Mouse (Mus musculus) midbrain, embryonic 13.5 days (tissue): ENCODE results near the gene Prkca. TPM values are rescaled to one million over a fixed set of nuclear protein-coding genes. Genes with fewer than 3 reads are reported as not detected.
"Not testable (repeated sequence)": the region's sequence is repeated elsewhere in the genome, so short reads cannot be mapped to it uniquely, and the experiment has no call there.

Experiments
- ATAC-seq: fragments of 200-750 bp; cut with Nextera tagmentation; 2 replicates; pipeline ENCODE4 v1.8.0; 2017; ENCODE audit warnings: mild to moderate bottlenecking, moderate TSS enrichment, moderate library complexity
- H3K27ac ChIP-seq: fragments of 300-500 bp; sonication (generic); 2 replicates; pipeline ENCODE4 v1.5.1; 2015; ENCODE audit warnings: inconsistent platforms, mild to moderate bottlenecking, moderate library complexity
- H3K27me3 ChIP-seq: fragments of 300-500 bp; sonication (generic); 2 replicates; pipeline ENCODE4 v1.6.1; 2015; ENCODE audit warnings: mild to moderate bottlenecking, inconsistent platforms
- H3K36me3 ChIP-seq: fragments of 300-500 bp; sonication (generic); 2 replicates; pipeline ENCODE4 v1.6.1; 2015; ENCODE audit warnings: mild to moderate bottlenecking, inconsistent platforms
- H3K4me1 ChIP-seq: fragments of 300-500 bp; sonication (generic); replicated peaks from 2 replicates; pipeline ENCODE4 v1.6.1; 2015; ENCODE audit warnings: inconsistent platforms
- H3K4me2 ChIP-seq: fragments of 300-500 bp; sonication (generic); replicated peaks from 2 replicates; pipeline ENCODE4 v1.6.1; 2015; ENCODE audit warnings: moderate library complexity, mild to moderate bottlenecking, inconsistent platforms
- H3K4me3 ChIP-seq: fragments of 300-500 bp; sonication (generic); replicated peaks from 2 replicates; pipeline ENCODE4 v1.5.1; 2015; ENCODE audit warnings: mild to moderate bottlenecking, inconsistent platforms
- H3K9ac ChIP-seq: fragments of 300-500 bp; sonication (generic); replicated peaks from 2 replicates; pipeline ENCODE4 v1.6.1; 2015; ENCODE audit warnings: mild to moderate bottlenecking, inconsistent platforms
- H3K9me3 ChIP-seq: fragments of 300-500 bp; sonication (generic); 2 replicates; pipeline ENCODE4 v1.6.1; 2016; ENCODE audit warnings: mild to moderate bottlenecking, inconsistent platforms
- WGBS: fragments of 180-500 bp; shearing (Covaris S2); methylation state at CpG from one replicate; pipeline ENCODE4 v1.1.7; 2015; 5-methylcytosine and 5-hydroxymethylcytosine counted together
- polyA plus RNA-seq: library from polyadenylated mRNA; unstranded; fragments of >200 nt; fragmentation: Nextera tagmentation; extraction: Ambion mirVana; gene quantifications from 2 replicates; pipeline ENCODE4 v1.2.1, GENCODE M21; 2015

The Prkca gene
- polyA plus RNA-seq, 1 experiment from 2014 or later = 3.3 TPM

DNA sequence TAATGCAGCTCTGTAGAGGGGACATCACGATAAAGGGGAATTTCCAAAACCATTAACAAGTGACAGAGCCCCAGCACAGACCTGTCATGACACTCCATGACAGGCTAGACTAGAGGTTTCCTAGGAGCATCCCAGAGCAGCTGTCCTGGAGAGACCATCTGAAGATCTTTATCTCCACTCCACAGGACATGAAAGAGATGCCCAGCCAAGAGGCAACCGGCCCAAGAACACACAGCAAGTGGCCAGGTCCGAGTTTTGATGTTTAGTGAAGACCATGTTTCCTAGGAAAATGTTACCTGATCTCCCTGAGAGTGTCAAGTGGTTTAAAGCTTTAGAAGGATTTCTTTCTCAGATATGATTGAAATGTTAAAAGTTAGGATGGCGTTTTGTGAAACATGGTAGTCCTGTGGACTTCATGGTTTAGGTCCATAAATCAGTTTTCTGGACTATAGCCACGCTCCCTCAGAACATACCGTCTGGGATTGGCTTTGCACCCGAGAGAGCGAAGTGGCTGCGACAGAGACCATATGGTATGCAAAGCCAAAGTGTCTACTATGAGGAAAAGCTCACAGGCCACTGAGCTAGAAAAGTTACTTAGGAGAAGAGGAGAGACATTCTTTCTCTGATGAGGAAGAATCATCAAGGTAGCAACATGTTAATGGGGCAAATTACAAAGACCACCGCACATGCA, 226.2 kb downstream of the Prkca start:
- H3K36me3 ChIP-seq = no peaks in the 10 kb centered on the region
- H3K27ac ChIP-seq = no peak overlapping the region
- H3K27me3 ChIP-seq = no peaks in the 10 kb centered on the region
- no peaks in the 10 kb centered on the region for H3K9me3 ChIP-seq
- no peak for ATAC-seq
- no peaks in the 10 kb centered on the region for H3K4me1 ChIP-seq
- no peak overlapping the region for H3K4me2 ChIP-seq
- no peak overlapping the region for H3K4me3 ChIP-seq
- H3K9ac ChIP-seq = no peak overlapping the region
- 88% methylated on average over 10 of the region's 10 CpGs for WGBS

DNA sequence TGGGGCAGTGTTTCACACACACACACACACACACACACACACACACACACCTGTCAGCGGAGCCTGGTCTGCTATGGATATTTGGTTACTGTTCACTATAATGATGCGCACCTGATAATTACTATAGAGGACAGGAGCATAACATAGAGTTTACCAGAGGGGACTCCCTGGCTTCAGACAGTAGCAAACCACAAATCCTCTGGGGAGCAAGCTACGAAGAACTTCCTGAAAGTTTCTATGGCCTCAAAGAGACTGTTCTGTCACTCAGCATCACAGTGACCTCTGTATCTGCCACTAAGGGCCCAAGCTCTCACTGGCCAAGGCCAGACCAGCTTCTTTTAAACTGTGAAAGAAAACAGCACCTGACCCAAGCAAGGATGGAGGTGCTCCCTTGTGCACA, 229.6 kb downstream of the Prkca start:
- Histone ChIP-seq H3K9me3 (no peaks in the 10 kb centered on the region), H3K9ac (no peak overlapping the region), H3K4me1 (no peaks in the 10 kb centered on the region), H3K4me3 (no peak overlapping the region), H3K36me3 (no peaks in the 10 kb centered on the region), H3K27ac (no peak overlapping the region), H3K27me3 (no peaks in the 10 kb centered on the region), H3K4me2 (no peak overlapping the region)
- WGBS = 91% methylated on average over 3 of the region's 3 CpGs
- no peak for ATAC-seq

DNA sequence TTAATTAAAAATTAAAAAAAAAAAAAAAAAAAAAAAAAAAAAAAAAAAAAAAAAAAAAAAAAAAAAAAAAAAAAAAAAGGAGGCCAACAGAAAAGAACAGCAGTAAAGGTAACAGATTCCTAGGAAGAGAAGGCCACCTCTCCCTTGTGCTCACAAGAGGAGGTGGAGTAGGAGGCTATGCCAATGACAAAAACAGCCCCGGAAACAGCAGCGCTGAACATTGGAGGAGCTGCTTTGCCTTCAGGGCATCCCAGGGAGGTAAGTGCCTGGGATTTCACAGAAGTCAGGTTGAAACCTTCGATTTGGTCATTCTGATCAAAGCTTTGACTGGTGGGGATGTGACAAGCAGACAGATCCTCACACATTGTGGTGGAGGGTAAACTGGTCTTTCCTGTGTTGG, 231.3 kb downstream of the Prkca start:
- H3K9ac ChIP-seq = no peak overlapping the region
- no peaks in the 10 kb centered on the region for H3K27me3 ChIP-seq
- no peak for ATAC-seq
- no peaks in the 10 kb centered on the region for H3K9me3 ChIP-seq
- H3K4me3 ChIP-seq = no peak overlapping the region
- no peaks in the 10 kb centered on the region for H3K36me3 ChIP-seq
- no peaks in the 10 kb centered on the region for H3K4me1 ChIP-seq
- H3K27ac ChIP-seq = no peak overlapping the region
- H3K4me2 ChIP-seq = no peak overlapping the region
- WGBS = 67% methylated on average over 3 of the region's 3 CpGs

DNA sequence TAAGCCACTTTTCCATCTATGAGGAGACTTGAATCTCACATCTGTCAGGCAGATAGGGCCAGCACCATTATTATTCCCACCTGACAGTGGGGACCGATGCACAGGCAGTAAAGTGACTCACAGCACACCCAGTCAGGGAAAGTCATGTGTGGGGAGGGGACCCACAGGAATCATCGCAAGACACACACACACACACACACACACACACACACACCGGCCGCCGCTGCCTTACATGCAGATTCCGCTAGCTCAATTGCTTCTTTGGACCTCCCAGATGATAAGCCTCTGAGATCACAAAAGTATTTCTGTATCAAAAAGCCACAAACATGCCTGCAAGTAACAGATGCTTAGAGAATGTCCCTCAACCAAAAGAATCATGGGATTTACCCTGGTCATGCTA, 239.6 kb downstream of the Prkca start:
- 97% methylated on average over 6 of the region's 6 CpGs for WGBS
- Histone ChIP-seq H3K9ac (no peak overlapping the region), H3K4me3 (no peak overlapping the region), H3K4me2 (no peak overlapping the region), H3K36me3 (no peaks in the 10 kb centered on the region), H3K4me1 (no peaks in the 10 kb centered on the region), H3K27me3 (no peaks in the 10 kb centered on the region), H3K9me3 (no peaks in the 10 kb centered on the region), H3K27ac (no peak overlapping the region)
- ATAC-seq = no peak

DNA sequence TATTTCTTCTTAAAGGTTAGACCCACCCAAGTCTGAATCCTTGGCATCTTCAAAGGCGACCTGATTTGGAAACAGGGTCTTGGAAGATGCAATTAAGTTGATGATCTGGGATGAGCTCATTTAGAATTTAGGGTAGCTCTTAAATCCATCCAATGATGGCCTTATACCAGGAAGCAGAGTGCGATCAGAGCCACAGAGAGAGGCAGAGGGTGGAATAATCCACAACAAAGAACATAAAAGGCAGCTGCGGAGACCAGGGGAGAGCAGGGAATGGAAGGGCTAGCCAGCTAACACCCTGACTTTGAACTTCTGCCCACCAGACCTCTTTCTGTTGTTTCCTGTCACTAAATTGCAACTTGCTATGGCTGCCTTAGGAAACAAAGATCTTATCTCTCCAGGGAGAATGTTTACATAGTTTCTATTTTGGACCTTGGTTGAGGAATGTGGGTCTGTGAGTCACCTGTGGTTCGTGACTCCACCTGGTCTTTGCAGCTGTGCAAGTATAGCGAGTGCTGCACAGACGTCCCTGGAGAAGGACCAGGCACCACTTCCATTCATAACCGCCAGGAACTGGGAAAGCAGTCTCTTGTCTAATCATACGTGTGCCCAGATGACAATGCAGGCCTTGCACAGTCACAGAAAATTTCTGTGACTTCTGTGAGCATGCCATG, 242.3 kb downstream of the Prkca start:
- H3K4me2 ChIP-seq = no peak overlapping the region
- H3K27me3 ChIP-seq = no peaks in the 10 kb centered on the region
- H3K9ac ChIP-seq = no peak overlapping the region
- no peaks in the 10 kb centered on the region for H3K9me3 ChIP-seq
- no peak for ATAC-seq
- no peaks in the 10 kb centered on the region for H3K4me1 ChIP-seq
- H3K4me3 ChIP-seq = no peak overlapping the region
- H3K27ac ChIP-seq = no peak overlapping the region
- no peaks in the 10 kb centered on the region for H3K36me3 ChIP-seq
- 85% methylated on average over 8 of the region's 8 CpGs for WGBS

DNA sequence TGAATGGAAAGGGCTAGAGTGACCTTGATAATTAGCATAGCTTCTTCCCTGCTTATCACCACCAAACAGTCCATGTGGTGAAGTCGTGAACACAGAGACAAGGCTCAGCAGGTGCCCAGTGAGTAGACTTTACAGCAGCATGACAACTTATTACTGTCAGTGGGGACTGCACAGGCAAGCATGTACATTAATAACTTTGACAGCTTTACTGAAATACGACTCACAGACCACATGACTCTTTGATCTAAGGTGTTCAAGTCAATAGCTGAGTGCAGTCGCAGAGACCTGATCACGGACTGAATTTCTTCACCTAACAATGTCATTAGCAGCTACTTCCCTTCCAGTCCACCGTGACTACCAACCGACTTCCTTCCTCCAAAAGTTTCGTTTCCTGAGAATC, 245.4 kb downstream of the Prkca start:
- 90% methylated on average over 7 of the region's 7 CpGs for WGBS
- H3K9ac ChIP-seq = no peak overlapping the region
- no peak overlapping the region for H3K27ac ChIP-seq
- ATAC-seq = no peak
- H3K9me3 ChIP-seq = no peaks in the 10 kb centered on the region
- H3K36me3 ChIP-seq = no peaks in the 10 kb centered on the region
- no peaks in the 10 kb centered on the region for H3K27me3 ChIP-seq
- no peaks in the 10 kb centered on the region for H3K4me1 ChIP-seq
- no peak overlapping the region for H3K4me2 ChIP-seq
- no peak overlapping the region for H3K4me3 ChIP-seq

DNA sequence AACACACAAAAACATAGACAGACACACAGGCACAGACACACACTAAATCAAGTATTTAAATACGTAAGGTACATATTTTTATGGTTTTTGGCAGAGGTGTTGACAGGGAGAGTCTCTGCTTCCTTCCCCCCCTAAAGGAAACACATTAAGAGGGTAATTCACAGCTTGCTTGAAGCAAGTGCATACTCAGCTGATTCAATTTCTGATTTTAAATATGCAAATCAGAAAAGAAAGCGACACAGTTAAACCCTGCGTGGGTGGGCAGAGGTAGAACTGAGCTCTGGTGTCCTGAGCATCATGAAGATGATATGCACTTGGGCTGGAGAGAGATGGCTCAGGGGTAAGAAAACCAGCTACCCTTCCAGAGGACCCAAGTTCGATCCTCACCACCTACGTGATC, 248.9 kb downstream of the Prkca start:
- Histone ChIP-seq H3K4me2 (no peak overlapping the region), H3K27me3 (no peaks in the 10 kb centered on the region), H3K9me3 (no peaks in the 10 kb centered on the region), H3K27ac (no peak overlapping the region), H3K4me1 (peaks cover 6% of the 10 kb centered on the region; the same call in 1 of the 2 replicates), H3K9ac (no peak overlapping the region), H3K36me3 (no peaks in the 10 kb centered on the region), H3K4me3 (no peak overlapping the region)
- WGBS = 92% methylated on average over 5 of the region's 5 CpGs
- ATAC-seq = no peak

DNA sequence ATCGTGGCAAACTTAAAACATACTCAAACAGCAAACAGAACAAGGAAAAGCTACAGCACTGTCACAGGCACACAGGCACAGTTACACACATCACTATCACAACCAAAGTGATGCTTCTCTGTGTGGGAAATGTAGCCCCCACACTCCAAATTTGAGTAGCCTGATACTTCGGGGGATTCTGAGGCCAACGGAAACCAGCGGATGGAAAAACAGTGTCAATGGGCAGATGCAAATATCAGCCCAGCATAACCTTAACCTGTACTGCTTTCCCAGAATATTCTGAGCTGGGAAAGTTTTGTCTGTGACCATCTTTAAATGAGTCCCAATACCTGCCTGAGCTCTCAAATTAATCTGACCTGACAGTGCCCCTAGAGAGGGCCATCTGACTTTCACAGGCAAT, 250.5 kb downstream of the Prkca start:
- no peaks in the 10 kb centered on the region for H3K36me3 ChIP-seq
- H3K4me3 ChIP-seq = no peak overlapping the region
- WGBS = 91% methylated on average over 4 of the region's 4 CpGs
- no peak overlapping the region for H3K27ac ChIP-seq
- ATAC-seq = no peak
- H3K9me3 ChIP-seq = no peaks in the 10 kb centered on the region
- no peak overlapping the region for H3K9ac ChIP-seq
- no peak overlapping the region for H3K4me2 ChIP-seq
- H3K27me3 ChIP-seq = no peaks in the 10 kb centered on the region
- peaks cover 6% of the 10 kb centered on the region; the same call in 1 of the 2 replicates for H3K4me1 ChIP-seq

DNA sequence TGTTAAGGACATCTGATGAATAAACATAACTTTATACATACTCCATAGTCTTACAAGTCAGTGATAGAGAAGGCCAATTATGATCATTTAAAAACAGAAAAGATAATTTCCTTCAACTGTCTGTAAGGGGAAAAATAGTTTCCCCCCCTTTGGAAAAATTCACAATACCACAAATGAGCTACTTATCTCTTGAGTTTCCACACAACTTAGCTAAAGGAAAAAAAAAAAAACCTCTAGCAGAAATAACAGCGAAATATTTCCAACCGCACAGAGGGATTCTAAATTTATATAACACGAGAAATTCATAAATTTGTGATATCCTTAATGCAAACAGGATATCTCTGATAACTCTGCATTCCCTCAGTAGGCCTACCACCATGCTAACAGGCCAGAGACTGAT, 252.5 kb downstream of the Prkca start:
- Histone ChIP-seq H3K27ac (no peak overlapping the region), H3K4me1 (peaks cover 6% of the 10 kb centered on the region; the same call in 1 of the 2 replicates), H3K4me2 (no peak overlapping the region), H3K4me3 (no peak overlapping the region), H3K9me3 (no peaks in the 10 kb centered on the region), H3K27me3 (no peaks in the 10 kb centered on the region), H3K36me3 (no peaks in the 10 kb centered on the region), H3K9ac (no peak overlapping the region)
- ATAC-seq = no peak
- 98% methylated on average over 3 of the region's 3 CpGs for WGBS

DNA sequence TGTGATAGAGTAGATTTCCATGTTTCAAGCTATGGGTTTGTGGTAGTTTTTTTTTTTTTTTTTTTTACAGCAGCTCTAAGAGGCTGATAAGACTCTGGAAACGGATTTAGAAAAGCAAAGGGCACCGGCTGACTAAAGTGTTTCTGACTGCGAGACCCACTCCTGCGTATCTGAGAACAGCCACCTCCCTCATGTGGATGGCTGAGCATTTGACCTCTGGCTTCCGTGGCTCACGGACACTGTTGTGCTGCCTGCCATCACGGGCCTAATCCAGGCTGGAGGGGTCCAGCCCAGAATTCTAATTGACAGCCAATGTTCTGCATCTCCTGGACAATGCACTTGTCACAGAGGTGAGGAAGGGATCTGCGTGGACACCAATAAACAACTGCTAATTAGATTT, 253.0 kb downstream of the Prkca start:
- Histone ChIP-seq H3K27me3 (no peaks in the 10 kb centered on the region), H3K4me3 (no peak overlapping the region), H3K4me1 (peaks cover 6% of the 10 kb centered on the region; the same call in 1 of the 2 replicates), H3K27ac (no peak overlapping the region), H3K36me3 (no peaks in the 10 kb centered on the region), H3K9me3 (no peaks in the 10 kb centered on the region), H3K4me2 (no peak overlapping the region), H3K9ac (no peak overlapping the region)
- no peak for ATAC-seq
- 18% methylated on average over 8 of the region's 8 CpGs for WGBS

DNA sequence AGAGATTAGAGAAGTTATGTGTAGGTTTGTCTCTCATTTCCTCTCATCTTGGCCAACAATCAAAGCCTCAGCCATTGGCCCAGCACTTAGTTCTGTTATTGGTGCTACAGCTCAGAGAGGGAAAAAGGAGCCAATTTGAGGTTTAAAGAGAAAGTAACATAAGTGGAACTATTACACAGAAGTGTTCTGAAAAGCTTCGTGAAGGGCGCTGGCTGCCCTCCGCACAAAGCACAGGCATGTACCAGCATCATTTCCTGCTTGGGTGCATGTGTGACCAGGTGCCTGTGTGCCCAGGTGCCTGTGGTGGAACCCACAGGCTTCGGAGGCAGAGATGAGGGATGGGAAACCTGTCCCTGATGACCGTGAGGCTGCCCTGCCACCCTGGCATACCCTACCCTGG, 255.7 kb downstream of the Prkca start:
- no peak for ATAC-seq
- no peaks in the 10 kb centered on the region for H3K36me3 ChIP-seq
- H3K4me2 ChIP-seq = no peak overlapping the region
- H3K9me3 ChIP-seq = no peaks in the 10 kb centered on the region
- 90% methylated on average over 5 of the region's 5 CpGs for WGBS
- H3K4me3 ChIP-seq = no peak overlapping the region
- H3K4me1 ChIP-seq = peaks cover 6% of the 10 kb centered on the region; the same call in 1 of the 2 replicates
- no peaks in the 10 kb centered on the region for H3K27me3 ChIP-seq
- H3K27ac ChIP-seq = no peak overlapping the region
- no peak overlapping the region for H3K9ac ChIP-seq

DNA sequence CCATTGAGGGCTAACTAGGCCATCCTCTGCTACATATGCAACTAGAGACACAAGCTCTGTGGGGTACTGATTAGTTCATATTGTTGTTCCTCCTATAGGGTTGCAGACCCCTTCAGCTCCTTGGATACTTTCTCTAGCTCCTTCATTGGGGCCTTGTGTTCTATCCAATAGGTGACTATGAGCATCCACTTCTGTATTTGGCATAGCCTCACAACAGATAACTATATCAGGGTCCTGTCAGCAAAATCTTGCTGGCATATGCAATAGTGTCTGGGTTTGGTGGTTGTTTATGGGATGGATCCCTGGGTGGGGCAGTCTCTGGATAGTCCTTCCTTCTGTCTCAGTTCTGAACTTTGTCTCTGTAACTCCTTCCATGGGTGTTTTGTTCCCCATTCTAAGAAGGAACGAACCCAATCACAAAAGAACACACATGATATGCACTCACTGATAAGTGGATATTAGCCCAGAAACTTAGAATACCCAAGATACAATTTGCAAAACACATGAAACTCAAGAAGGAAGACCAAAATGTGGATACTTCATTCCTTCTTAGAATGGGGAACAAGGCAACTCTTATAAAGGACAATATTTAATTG, 256.5 kb downstream of the Prkca start:
- not testable (repeated sequence) for H3K9ac ChIP-seq, H3K4me2 ChIP-seq, H3K9me3 ChIP-seq, H3K36me3 ChIP-seq, H3K27me3 ChIP-seq, H3K27ac ChIP-seq, H3K4me1 ChIP-seq, H3K4me3 ChIP-seq, ATAC-seq
- WGBS = 74% methylated on average over 1 of the region's 1 CpGs
